Mouse (Mus musculus): ENCODE measurements around the gene Gm9573.

DNA sequence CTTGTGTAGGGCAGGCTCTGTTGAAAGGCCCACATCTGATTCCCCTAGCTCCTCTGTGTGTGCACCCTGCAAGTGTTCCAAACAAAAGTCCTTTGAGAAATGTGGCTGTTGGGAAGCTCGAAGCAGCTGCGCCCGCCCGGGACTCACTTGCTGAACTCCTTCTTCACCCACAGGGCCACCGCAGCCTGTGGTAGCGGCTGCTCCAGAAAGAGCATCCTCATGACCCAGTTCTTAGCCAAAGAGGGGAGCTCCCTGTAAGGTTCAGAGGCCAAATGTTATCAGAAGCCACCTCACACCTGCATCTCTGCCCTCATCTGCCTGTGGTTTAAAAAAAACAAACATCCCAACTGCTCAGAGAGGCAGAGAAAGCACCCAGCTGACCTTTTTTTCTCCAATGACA is 45.4 kb upstream of the Gm9573 start:
- no peak for TF ChIP-seq POLR2A (IDR thresholded peaks at IDR 0.05; ENCODE audit: control insufficient read depth, low read depth, low read length)
- TF ChIP-seq CTCF (IDR thresholded peaks at IDR 0.05; ENCODE audit: control insufficient read depth, insufficient read depth, insufficient replicate concordance, low read depth, low read length): no peak
